Mouse (Mus musculus) hindlimb bud, embryonic 11.5 days (tissue): ENCODE results near the gene Morf4l1.
"Not testable (repeated sequence)": the region's sequence is repeated elsewhere in the genome, so short reads cannot be mapped to it uniquely, and the experiment has no call there.

ENCODE experiments used
- DNase-seq: peaks from one replicate; pipeline ENCODE4 v3.0.0-alpha.2; 2012; ENCODE audit warnings: low read depth, low spot score; ENCODE audit errors: extremely low spot score

Gene Morf4l1

DNA sequence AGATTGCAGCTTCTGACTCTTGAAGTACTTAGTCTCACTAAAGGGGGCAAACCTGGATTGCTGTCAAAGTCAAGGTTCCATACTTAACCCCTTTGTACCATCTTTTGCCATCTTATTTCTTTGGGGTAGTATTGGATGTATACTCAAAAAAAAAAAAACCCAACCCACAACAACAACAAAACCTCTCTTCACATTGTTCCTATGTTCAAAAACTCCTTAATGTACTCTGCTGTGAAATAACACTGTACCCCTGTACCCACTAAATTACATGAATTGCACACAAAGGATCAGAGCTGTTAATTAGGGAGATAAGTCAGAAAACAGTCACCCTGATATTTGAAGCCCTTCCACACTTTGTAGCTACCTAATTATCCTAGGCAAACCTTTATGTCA, 730 bp upstream of the Morf4l1 start:
- no peak for DNase-seq

DNA sequence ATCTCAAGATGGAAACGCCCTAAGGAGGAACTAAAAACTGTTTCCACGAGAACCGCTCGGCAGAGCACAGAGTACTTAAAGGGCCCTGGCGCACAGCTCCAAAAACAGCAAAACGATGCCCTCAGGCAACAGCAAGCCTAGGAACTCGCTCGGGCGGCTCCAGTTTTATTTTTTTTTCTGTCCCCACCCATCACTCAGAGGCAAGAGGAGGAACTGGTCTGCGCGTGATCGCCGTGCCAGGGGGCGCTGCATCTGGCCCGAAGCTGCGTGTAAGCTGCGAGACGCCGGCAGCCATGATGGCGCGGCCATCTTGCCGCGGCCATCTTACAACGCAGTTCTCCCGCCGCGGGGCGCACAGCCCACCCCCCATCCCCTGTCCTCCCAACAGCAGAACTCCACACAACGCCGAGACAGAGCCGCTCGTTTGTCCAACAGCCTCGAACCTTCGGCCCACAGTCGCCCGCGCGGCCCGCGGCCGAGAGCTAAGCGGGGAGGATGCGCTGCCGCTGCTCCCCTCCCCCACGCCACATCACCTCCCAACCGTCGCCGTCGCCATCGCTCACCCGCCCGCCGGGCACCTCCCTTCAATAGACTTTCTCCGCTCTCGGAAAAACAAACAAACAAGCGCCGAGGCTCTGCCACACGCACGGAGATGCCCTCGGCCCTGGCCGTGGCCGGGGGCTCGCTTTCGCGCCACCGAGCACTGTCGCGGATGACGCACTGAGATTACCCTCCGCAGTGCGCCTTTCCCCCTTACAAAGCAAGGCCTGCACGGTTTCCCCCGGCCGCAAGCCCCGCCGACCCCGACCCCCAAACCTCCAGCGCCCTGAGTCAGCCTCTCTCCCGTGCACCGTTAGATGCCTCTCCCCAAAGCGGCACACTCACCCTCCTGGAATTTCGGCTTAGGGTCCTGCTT, 665 bp downstream of the Morf4l1 start:
- DNase-seq, result no peak

DNA sequence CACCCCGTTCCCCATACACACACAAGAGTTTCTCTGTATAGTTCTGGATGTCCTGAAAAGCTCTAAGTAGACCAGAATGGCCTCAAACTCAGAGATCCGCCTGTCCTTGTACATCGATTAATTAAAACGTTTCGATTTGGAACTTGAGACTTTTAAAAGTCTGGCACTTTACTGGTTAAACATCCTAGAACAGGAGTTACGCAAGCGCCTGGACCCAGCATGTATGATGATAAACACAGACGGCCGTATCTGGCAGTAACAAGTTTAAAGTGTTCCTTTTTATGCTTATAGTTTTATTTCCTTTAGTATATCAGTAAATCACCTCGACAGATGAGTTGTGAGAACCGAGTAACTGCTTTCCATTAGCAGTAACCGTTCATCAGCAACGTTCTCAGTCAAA, 1.4 kb downstream of the Morf4l1 start:
- DNase-seq, result no peak

DNA sequence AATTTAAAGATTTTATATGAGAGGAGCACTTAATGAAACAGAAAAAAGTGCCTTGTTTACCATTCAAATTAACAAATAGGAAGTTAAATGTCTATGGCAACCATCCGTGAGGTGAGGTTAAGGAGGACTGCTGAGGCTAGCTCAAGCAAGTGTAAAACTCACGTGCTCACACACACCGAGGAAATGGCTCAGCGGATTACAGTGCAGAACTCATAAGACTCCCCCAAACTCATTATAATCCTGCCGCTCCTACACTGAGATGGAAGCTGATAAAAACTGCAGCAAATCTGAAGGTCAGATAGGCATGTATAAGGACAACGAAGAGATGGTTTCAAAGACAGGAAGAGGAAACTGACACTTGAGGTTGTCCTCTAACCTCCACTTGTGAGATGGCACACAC, 5.2 kb downstream of the Morf4l1 start:
- no peak for DNase-seq

DNA sequence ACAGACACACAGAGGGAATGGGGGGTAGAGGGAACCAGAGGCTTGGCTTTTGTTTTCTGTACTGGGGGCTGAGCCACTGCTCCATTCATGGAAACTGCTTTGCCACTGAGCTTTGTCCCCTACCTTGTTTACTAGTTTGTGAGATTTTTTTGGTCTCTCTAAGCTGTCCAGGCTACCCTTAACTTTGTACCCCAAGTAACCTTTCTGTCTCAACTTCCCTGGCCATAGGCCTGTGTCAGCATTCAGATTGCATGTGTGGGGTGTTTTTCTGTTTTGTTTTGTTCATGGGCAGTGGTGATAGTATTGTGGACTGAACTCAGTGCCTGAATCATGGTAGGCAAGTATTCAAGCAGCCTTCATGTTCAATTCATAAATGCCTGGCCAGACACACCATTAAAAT, 6.3 kb downstream of the Morf4l1 start:
- DNase-seq, result no peak

DNA sequence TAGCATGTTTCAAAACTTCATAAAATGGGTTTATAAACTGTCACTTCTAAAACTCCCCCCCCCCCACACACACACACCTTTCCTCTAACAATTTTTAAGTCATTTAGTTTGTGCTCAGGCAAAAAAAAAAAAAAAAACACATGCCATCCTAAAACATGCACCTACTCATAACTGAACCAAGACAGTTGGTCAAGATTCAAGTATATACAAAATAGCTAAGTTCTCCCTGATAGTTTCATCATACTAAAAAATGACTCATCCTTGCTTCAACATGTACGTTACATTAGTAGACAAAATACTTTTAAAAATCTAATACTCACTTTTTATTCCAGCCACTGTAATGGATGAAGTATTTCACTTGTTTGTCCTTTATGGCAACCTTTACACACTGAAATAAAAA, 7.7 kb downstream of the Morf4l1 start:
- no peak for DNase-seq

DNA sequence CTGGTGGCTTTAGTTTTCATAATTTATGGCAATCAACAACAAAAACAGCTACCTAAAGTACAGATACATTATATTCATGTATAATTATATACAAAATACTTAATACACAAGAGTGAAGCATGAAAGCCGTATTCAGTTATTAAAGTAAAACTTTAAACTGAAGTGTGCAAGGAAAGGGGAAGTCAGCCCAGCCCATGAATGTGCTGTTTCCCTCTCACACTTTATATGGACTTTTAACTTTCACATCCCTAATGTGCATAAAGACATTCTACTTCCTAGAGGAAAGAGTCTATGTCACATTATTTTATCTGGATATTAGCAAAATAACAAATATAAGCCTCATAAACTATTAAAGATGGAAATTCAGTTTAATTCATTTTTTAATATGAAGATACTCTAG, 9.1 kb downstream of the Morf4l1 start:
- no peak for DNase-seq

DNA sequence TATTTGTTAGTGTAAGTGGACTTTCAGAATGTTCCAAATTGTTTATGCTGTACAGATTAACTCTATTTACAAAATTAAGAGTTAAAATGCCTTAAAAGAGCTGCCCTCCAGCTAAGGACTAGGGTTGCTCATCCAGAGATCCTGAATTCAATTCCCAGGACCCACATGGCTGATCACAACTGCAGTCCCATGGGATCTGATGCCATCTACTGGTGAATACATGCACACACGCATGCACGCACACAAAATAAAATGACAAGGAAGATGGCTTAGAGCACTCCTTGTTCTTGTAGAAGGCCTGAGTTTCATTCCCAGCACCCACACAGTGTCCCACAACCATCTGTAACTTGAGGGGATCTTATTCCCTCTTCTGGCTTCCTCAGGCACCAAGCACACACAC, 13.8 kb downstream of the Morf4l1 start:
- DNase-seq, result no peak

DNA sequence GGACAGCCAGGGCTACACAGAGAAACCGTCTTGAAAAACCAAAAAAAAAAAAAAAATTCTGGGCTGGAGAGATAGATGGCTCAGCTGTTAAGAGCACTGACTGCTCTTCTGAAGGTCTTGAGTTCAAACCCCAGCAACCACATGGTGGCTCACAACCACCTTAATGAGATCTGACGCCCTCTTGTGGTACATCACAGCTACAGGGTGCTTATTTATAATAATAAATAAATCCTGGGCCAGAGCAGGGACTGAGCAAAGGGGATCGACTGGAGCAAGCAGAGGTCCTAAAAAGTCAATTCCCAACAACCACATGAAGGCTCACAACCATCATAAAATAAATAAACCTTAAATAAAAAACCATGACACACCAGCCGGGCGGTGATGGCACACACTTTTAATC, 15.6 kb downstream of the Morf4l1 start:
- DNase-seq, result no peak

DNA sequence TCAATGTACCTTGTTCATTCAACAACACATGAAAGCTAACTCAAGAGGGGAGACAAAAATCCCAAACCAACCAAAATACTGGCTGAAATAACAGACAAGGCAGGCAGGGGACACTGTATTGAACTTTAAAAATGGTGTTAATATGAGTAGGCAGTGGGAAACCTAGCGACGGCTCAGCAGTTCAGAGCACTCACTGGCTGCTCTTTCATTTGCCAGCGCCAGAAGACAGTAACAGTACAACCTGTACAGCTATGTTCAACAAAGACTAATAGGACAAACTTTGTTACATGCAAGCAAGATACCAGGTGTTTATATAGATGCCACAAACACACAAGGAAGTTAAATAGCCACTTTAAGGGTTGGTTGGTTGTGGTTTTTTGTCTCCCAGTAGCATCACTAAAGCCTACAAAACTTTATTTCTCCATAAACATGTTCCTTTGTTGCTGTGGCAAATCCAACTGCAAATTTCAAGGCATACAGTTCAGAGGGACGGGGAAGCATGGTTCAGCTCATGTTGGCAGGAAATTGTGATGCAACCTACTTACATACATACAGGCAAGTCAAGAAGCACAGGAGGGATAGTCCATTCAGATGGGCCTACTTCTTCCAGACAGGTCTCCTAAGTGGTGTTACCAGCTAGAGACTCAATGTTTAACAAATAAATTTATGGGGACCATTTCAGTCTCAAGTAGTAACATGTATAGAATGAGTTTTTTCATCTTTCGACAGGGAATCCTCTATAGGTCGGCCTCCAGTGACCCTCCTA, 25.1 kb downstream of the Morf4l1 start:
- DNase-seq, result no peak

DNA sequence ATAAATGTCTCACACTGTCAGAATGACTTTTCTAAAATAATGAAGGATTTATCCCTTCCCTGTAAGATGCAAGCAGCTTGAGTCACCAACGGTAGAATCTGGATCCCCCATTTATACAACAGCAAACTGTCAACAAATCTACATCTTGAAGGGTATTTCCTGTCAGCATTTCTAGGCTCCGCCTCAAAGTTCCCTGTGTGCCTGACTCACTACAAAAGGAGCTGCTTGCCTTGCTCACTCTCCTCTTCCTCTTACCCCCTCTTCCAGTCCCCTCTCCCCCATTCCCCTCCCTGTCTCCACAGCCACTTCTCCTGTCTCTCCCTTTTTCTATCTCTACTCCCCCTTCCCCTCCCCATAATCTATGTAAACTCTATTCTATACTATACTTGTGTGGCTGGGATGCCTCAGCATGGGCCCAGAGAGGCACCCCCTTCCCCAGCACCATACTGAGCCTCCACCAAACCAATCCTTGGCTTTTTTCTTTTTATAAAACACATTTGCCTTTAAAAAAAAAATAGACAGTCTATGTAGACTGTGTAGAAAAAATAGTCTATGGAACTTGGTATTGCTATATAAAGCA, 26.6 kb downstream of the Morf4l1 start:
- no peak for DNase-seq

DNA sequence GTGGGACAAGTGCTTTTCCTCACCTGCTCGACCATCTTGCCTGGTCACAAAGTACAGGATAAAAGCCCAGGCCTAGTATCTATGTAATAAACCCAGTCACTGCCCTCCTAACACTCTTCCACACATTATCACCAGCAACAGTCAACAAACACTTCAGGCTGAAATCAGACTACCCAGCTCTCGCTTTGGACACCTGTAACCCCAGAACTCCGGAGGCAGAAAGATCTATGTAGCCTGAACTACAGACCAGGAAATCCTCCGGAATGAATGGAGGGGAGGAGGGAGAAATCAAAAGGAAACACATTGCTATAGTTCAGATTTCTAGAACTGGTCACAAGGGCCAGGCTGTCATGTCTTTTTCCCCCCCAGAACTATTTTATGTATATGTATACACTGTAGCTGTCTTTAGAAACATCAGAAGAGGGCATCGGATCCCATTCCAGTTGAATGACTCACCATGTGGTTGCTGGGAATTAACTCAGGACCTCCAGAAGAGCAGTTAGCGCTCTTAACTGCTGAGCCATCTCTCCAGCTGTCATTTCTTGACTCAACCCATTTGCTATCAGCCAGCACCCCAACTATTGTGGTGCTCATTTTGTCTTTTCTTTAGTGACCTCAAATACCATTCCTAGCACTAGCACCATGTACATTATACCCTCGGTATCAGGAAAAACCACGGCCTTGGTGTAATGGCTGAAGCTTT, 29.7 kb downstream of the Morf4l1 start:
- no peak for DNase-seq

DNA sequence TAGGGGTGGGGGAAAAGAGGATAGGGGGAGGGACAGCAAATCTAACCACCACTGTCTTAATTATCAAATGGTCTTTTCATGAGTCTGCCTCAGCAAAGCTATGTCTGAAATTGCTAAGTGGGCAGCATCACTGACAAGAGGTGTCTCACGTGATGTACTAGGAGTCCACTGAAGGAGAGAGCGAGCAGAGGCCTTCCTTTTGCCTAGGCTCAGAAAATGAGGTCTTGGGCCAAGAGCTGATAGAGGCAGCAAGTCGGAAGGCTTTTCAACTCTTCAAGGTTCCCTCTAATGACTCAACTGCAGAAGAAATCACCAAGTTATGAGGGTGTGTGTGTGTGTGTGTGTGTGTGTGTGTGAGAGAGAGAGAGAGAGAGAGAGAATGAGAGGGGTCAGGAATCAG, 30.4 kb downstream of the Morf4l1 start:
- no peak for DNase-seq

DNA sequence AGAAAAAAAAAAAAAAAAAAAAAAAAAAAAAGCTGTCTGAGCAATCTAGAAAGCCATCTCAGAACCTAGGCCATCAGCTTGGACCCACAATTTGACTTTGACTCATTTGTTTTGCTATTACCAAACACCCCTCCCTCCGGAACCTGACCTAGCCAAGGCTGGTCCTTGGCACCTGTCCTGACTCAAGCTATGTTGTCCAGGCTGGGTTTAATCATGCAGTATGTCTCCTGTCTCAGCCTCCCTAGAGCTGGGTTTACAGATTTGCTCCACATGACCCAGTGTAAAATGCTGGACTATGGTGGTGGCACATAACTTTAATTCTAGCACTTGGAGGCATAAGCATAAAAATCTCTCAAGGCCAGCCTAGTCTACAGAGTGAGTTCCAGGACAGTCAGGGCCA, 31.6 kb downstream of the Morf4l1 start:
- no peak for DNase-seq

DNA sequence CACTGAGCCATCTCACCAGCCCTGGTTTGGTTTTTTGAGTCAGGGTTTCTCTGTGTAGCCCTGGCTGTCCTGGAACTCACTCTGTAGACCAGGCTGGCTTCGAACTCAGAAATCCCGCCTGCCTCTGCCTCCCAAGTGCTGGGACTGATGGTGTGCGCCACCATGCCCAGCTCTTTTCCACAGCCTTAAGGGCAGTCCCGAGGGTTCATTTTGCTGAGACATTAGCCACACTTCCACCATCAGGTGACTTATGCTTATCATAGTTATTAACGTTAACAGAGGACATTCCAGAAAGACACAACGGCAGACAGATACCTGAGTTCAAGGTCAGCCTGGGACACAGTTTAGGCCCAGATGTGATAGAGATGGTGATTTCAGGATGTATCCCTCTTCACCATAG, 32.6 kb downstream of the Morf4l1 start:
- not testable (repeated sequence) for DNase-seq

DNA sequence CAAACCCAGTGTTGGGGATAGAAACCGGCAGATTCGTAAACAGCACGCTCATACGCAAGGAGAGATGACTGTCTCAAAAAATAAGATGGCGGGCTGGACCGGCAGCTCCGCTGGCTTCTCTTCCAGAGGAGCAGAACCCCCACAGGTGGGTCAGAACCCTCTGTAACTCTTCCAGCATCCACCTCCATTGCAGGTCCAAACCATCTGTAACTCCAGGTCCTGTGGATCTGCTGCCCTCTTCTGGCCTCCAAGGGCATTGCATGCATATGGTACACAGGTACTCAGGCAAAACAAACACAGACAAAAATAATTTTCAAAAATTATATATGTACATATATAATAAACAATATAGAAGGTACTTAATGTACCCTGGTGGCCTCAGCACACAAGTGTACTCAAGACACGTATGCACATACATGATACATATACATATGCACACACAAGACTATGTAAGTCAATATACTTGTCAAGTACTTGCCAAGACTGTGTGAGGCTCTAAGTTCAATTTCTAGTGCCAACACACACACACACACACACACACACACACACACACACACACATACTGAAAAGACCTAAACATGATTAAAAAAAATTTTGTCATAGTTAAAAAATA, 37.6 kb downstream of the Morf4l1 start:
- no peak for DNase-seq

DNA sequence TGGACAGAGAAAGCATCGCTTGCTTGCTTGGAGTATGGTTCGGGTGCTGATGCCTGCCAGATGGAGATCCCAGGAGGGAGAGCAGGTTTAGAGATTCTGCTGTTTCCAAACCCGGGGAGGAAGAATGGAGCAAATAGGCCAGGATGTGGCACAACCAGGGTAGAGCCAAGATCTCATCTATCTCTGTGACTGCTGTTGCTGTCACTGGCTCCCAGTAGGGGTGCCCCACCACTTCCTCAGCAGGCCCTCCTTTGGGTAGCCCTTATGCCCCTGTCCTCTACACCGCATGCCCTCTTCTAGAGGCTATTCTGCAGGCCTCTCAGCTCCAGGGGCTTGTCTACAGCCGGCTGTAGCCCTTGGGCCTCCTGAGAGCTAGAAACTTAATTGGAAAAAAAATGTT, 38.4 kb downstream of the Morf4l1 start:
- no peak for DNase-seq

DNA sequence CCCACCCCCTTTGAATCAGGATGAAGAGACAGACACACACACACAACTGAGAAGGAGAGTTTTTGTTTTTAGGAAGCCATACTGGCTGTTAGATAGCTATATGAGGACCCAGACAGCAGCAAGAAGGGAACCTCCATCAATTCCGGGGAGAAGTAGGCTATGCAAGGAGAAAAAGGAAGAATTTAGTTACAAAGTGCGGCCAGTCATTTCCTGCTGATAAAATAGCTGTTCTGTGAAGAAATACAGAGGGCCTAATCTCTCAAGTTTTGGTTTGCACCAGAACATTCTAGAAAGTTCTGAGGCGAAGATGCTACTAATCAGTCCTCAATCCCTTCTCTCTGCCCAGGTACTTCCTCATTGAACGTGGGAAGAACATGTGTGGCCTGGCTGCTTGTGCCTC, 39.2 kb downstream of the Morf4l1 start:
- no peak for DNase-seq

DNA sequence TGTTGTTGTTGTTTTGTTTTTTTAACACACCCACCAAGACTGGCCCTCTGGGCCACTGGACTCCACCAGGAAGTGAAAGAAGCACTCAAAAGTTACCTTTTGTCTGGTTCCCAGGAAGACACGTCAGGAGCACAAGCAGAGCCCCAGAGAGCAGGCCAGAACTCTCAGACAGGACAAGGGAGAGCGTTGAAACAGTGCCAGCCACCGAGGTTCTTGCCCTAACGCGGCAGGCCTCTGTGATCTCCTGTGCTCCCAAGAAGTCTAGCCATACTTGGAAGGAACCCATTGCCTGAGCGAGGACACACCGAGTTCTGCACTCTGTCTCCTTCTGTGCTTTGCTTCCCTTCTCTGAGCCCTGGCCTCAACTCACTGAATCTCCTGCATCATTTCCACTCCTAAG, 44.4 kb downstream of the Morf4l1 start:
- DNase-seq, result no peak

DNA sequence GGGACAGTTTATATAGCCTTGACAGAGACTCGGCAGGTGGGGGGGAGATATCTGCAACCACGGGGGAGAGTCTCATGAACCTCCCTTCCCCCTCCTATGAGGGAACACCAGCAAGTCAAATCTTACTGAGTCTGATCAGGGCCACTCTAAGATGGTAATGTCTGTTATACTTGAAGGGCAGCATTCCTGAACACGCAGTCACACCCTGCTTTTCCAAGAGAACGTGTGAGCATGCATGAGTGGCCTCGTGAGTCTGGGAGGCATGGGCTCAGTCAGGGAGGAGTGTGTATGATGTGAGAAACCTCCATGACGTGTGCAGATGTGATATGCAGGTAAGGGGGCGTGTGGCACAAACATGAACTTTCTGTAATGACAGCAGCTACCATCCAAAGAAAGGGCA, 45.1 kb downstream of the Morf4l1 start:
- no peak for DNase-seq

DNA sequence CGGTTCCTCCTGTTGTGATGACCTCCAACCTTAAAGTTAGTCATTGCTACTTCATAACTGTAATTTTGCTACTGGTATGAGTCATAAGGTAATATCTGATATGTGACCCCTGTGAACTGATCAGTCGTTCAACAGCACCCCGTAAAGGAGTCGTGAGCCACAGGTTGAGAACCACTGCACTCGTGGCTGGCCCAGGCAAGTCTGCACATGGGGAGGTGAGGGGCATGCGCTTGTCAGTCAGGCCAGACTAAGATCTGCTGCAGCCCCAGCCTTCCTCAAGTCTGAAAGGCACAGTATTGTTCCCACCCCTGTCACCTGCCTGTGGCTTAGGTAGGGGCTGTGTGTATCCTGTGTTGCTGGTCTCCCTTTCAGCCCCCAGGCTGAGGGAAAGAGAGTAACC, 45.8 kb downstream of the Morf4l1 start:
- DNase-seq, result no peak
